Mouse (Mus musculus): ENCODE data around the gene Tenm3. TPM values are rescaled to one million over a fixed set of nuclear protein-coding genes. Genes with fewer than 3 reads are reported as not detected.

Gene Tenm3
- polyA plus RNA-seq, 1 experiment from 2014 or later = 26.2 TPM

DNA sequence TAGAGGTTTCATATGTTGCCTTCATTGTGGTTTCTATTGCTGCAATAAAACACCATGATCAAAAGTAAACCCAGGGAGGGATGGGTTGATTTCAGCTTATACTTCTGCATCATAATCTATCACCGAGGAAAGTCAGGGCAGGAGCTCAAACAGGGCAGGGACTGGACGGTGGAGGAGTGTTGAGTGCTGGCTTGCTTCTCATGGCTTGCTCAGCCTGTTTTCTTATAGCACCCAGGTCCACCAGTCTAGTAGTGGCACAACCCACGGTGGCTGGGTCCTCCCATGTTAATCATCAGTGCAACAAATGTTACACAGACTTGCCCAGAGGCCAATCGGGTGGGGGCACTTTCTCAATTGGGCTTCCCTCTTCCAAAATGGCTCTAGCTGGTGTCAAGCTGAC, 205.6 kb downstream of the Tenm3 start:
- Histone ChIP-seq H3K36me3 (no peaks in the 10 kb centered on the region), H3K27me3 (no peaks in the 10 kb centered on the region), H3K9ac (no peak overlapping the region), H3K9me3 (replicated peaks) (no peaks in the 10 kb centered on the region), H3K4me2 (no peak overlapping the region), H3K27ac (no peak overlapping the region), H3K4me1 (no peaks in the 10 kb centered on the region), H3K4me3 (replicated peaks) (no peak overlapping the region)
- 81% methylated on average over 4 of the region's 4 CpGs for WGBS
- ATAC-seq (replicated peaks; ENCODE audit: low FRiP score) = no peak

- ATAC-seq (replicated peaks; ENCODE audit: low FRiP score) = no peak
- Histone ChIP-seq H3K9me3 (replicated peaks) (no peaks in the 10 kb centered on the region), H3K4me2 (no peak overlapping the region), H3K4me1 (no peaks in the 10 kb centered on the region), H3K9ac (no peak overlapping the region), H3K27ac (no peak overlapping the region), H3K27me3 (no peaks in the 10 kb centered on the region), H3K36me3 (no peaks in the 10 kb centered on the region), H3K4me3 (replicated peaks) (no peak overlapping the region)
- WGBS = 88% methylated on average over 5 of the region's 5 CpGs
Measured at GRCm38 (mm10) chr8:48636979-48637378, 206.8 kb downstream of the Tenm3 start.

- Histone ChIP-seq H3K4me1 (no peaks in the 10 kb centered on the region), H3K4me3 (replicated peaks) (no peak overlapping the region), H3K36me3 (no peaks in the 10 kb centered on the region), H3K9ac (no peak overlapping the region), H3K4me2 (no peak overlapping the region), H3K27me3 (no peaks in the 10 kb centered on the region), H3K9me3 (replicated peaks) (no peaks in the 10 kb centered on the region), H3K27ac (no peak overlapping the region)
- 54% methylated on average over 4 of the region's 4 CpGs for WGBS
- no peak for ATAC-seq (replicated peaks; ENCODE audit: low FRiP score)
Measured at GRCm38 (mm10) chr8:48635815-48636214, 207.9 kb downstream of the Tenm3 start.

DNA sequence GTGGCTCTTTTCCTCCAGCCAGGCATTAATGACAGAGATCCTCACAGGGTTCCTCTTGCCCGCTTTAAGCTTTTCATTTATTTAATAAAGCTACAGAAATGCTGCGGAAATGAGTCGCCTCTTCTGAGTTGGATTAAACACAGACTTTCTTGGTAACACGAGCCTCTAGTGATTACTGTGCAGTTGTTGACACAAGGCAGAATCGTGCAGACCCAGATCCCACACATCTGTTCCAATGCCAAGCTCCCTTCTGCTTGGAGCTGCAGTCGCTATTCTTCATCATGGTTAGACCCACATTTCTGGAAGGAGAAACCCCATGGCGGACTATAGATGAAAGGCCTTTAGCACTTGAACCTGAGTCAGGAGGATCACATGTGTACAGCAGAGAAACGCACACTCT, 210.3 kb downstream of the Tenm3 start:
- H3K36me3 ChIP-seq = no peaks in the 10 kb centered on the region
- no peaks in the 10 kb centered on the region for H3K9me3 ChIP-seq (replicated peaks)
- 48% methylated on average over 8 of the region's 8 CpGs for WGBS
- no peak overlapping the region for H3K4me2 ChIP-seq
- no peaks in the 10 kb centered on the region for H3K4me1 ChIP-seq
- no peaks in the 10 kb centered on the region for H3K27me3 ChIP-seq
- no peak overlapping the region for H3K4me3 ChIP-seq (replicated peaks)
- H3K27ac ChIP-seq = no peak overlapping the region
- ATAC-seq (replicated peaks; ENCODE audit: low FRiP score) = no peak
- H3K9ac ChIP-seq = no peak overlapping the region

DNA sequence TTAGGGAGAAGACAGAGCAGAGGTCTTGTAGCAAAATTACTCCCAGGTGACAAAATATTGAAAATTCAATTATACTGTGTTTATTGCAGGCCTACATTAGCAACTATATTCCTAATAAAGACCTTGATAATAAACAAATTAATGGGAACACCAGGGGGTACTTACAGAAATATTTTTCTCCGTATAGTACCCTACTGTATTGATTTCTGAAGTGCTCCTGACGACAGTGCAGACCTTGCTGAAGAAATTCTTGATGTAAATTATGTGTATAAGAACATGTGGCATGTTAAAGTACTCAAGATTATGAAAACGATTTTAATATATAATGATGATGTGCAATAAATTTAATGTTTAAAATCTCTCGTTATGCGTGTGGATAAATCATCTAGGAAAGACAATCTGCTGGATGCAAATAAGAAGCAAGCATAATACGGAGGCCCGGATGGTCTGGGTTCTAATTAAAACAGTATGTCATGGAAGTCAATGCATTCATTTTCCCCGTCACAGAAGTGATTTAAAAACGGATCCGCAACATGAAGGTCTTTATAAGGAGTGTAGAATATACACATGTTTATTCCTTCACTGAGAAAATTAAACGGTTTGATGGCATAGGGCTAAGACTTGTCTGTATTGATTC, 221.1 kb downstream of the Tenm3 start:
- no peaks in the 10 kb centered on the region for H3K9me3 ChIP-seq (replicated peaks)
- 91% methylated on average over 11 of the region's 11 CpGs for WGBS
- no peak overlapping the region for H3K9ac ChIP-seq
- no peak overlapping the region for H3K27ac ChIP-seq
- no peak overlapping the region for H3K4me3 ChIP-seq (replicated peaks)
- H3K4me1 ChIP-seq = no peaks in the 10 kb centered on the region
- no peak for ATAC-seq (replicated peaks; ENCODE audit: low FRiP score)
- no peak overlapping the region for H3K4me2 ChIP-seq
- no peaks in the 10 kb centered on the region for H3K27me3 ChIP-seq
- H3K36me3 ChIP-seq = no peaks in the 10 kb centered on the region

GRCm38 (mm10) chr8:48615088-48615487, 228.7 kb downstream of the Tenm3 start:
- H3K4me3 ChIP-seq (replicated peaks) = no peak overlapping the region
- H3K36me3 ChIP-seq = no peaks in the 10 kb centered on the region
- WGBS = 22% methylated on average over 8 of the region's 8 CpGs
- H3K4me2 ChIP-seq = no peak overlapping the region
- ATAC-seq (replicated peaks; ENCODE audit: low FRiP score) = no peak
- no peak overlapping the region for H3K9ac ChIP-seq
- peaks cover 30% of the 10 kb centered on the region for H3K4me1 ChIP-seq
- H3K27ac ChIP-seq = peak overlapping the region; percentile 24; the same call in 1 of the 2 replicates
- H3K27me3 ChIP-seq = no peaks in the 10 kb centered on the region
- no peaks in the 10 kb centered on the region for H3K9me3 ChIP-seq (replicated peaks)

DNA sequence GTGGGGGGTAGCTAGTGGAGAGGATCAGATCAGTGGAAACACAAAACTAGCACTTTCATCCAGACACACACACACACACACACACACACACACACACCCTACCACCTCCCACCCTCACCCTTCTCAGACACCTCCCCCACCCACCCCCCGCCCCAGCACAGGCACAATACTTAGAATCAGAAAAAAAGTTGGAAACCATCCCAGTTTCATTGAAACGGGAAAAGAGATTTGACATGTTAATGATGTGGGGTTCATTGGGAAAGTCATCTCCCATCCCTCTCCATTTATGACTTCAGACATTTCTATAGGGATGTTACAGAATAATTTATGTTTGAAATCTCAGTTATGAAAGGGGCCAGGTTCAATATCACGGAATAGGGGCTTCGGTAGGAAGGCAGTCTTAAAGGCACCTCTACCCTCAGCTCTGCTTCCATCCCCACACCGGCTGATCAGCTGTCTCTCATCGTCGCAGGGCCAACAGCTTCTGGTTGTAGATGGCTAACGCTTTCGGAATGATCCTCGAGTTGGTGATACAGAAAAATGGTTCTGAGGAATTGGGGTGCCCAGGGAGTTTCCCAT, 231.7 kb downstream of the Tenm3 start:
- 68% methylated on average over 10 of the region's 10 CpGs for WGBS
- Histone ChIP-seq H3K4me2 (no peak overlapping the region), H3K9me3 (replicated peaks) (no peaks in the 10 kb centered on the region), H3K9ac (no peak overlapping the region), H3K4me3 (replicated peaks) (no peak overlapping the region), H3K27ac (no peak overlapping the region), H3K4me1 (peaks cover 30% of the 10 kb centered on the region), H3K36me3 (no peaks in the 10 kb centered on the region), H3K27me3 (no peaks in the 10 kb centered on the region)
- no peak for ATAC-seq (replicated peaks; ENCODE audit: low FRiP score)

- no peaks in the 10 kb centered on the region for H3K9me3 ChIP-seq (replicated peaks)
- 0 out of 2 replicates have a peak overlapping the region, but pooled peaks have one; percentile 24 for H3K4me2 ChIP-seq
- H3K36me3 ChIP-seq = no peaks in the 10 kb centered on the region
- no peak overlapping the region for H3K9ac ChIP-seq
- peaks cover 30% of the 10 kb centered on the region for H3K4me1 ChIP-seq
- H3K4me3 ChIP-seq (replicated peaks) = no peak overlapping the region
- ATAC-seq (replicated peaks; ENCODE audit: low FRiP score) = no peak
- 25% methylated on average over 12 of the region's 12 CpGs for WGBS
- H3K27me3 ChIP-seq = no peaks in the 10 kb centered on the region
- H3K27ac ChIP-seq = no peak overlapping the region
Measured at GRCm38 (mm10) chr8:48611126-48611525, 232.6 kb downstream of the Tenm3 start.

- no peak overlapping the region for H3K4me3 ChIP-seq (replicated peaks)
- no peaks in the 10 kb centered on the region for H3K27me3 ChIP-seq
- 69% methylated on average over 6 of the region's 6 CpGs for WGBS
- no peaks in the 10 kb centered on the region for H3K36me3 ChIP-seq
- H3K9me3 ChIP-seq (replicated peaks) = no peaks in the 10 kb centered on the region
- peaks cover 29% of the 10 kb centered on the region for H3K4me1 ChIP-seq
- no peak for ATAC-seq (replicated peaks; ENCODE audit: low FRiP score)
- H3K27ac ChIP-seq = no peak overlapping the region
- H3K4me2 ChIP-seq = no peak overlapping the region
- no peak overlapping the region for H3K9ac ChIP-seq
Measured at GRCm38 (mm10) chr8:48610316-48610715, 233.4 kb downstream of the Tenm3 start.

GRCm38 (mm10) chr8:48609684-48610083, 234.1 kb downstream of the Tenm3 start:
- no peaks in the 10 kb centered on the region for H3K9me3 ChIP-seq (replicated peaks)

DNA sequence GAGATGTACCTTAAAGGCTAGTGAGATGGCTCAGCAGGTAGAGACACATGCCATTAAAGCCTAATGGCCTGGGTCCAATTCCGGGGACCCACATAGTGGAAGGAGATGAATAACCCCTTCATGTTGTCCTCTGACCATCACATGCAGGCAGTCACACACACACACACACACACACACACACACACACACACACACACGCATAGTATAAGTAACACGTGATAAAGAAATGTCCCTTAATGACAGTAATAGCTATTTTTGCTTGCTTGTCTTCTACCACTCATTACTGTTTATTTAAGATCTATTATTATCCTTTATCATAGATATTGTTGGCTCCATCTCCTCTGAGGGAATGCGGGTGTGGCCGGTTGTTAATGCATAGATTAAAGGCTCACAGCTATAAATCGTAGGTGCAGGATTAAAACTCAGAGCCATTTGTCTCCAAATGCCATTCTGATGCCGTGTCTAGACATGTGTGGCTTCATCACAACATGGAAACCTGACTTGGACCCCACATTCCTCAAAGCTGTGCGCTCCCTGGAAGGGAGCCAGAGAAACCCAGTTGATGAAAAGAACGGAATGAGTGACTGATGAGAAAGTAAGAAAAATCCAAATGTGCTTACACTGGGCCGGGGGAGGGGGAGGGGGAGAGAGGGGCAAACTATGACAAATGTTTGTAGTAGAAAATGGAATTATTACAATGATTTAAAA, 239.4 kb downstream of the Tenm3 start:
- Histone ChIP-seq H3K36me3 (no peaks in the 10 kb centered on the region), H3K4me2 (no peak overlapping the region), H3K9ac (no peak overlapping the region), H3K27ac (no peak overlapping the region), H3K4me3 (replicated peaks) (no peak overlapping the region), H3K4me1 (peaks cover 7% of the 10 kb centered on the region), H3K27me3 (no peaks in the 10 kb centered on the region), H3K9me3 (replicated peaks) (no peaks in the 10 kb centered on the region)
- ATAC-seq (replicated peaks; ENCODE audit: low FRiP score) = no peak
- whole genome bisulfite sequencing = 75% methylated on average over 10 of the region's 10 CpGs

More at GRCm38 (mm10) chr8:48609684-48610083, 234.1 kb downstream of the Tenm3 start:
- H3K27ac ChIP-seq = no peak overlapping the region
- no peak for ATAC-seq (replicated peaks; ENCODE audit: low FRiP score)
- no peaks in the 10 kb centered on the region for H3K27me3 ChIP-seq
- H3K4me2 ChIP-seq = no peak overlapping the region
- H3K4me3 ChIP-seq (replicated peaks) = no peak overlapping the region
- no peaks in the 10 kb centered on the region for H3K36me3 ChIP-seq
- peaks cover 23% of the 10 kb centered on the region for H3K4me1 ChIP-seq
- WGBS = 89% methylated on average over 4 of the region's 4 CpGs
- H3K9ac ChIP-seq = no peak overlapping the region

DNA sequence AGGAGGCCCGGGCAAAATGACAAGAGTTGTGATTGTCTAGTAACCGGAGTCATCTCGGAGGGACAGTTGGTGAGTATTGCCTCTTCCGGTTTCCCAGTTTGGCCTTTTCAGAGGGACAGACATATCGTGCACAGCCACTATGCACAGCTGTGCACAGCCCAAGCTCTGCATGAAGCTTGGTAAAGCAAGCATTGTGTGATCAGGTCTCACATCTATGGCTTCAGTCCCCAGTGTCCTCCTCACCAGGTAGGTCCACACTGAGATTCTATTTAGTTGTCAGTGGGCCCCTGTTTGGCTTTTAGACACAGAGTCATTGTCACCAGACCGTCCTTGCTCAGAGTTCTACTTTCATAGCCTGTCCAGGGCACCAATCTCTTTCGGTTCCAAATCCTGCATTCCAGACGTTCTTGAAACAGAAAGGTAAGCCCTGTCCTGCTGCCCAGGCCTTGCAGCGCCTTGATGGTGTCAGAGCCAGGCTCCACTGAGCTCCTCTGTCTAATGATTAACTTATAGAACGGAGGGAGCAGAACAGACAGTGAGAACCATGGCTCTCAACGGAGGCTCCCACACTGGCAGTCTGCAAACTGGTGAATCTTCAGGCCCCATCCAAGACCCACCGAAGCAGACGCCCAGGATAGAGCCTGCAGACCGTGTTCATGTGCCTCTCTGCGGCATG, 240.4 kb downstream of the Tenm3 start:
- Histone ChIP-seq H3K27ac (peak overlapping the region; percentile 60), H3K27me3 (no peaks in the 10 kb centered on the region), H3K4me1 (peaks cover 7% of the 10 kb centered on the region), H3K4me2 (no peak overlapping the region), H3K9me3 (replicated peaks) (no peaks in the 10 kb centered on the region), H3K9ac (no peak overlapping the region), H3K36me3 (no peaks in the 10 kb centered on the region), H3K4me3 (replicated peaks) (no peak overlapping the region)
- WGBS = 83% methylated on average over 15 of the region's 15 CpGs
- peak; percentile 95 for ATAC-seq (replicated peaks; ENCODE audit: low FRiP score)

Data from kidney, embryonic 15.5 days (tissue).